Mouse (Mus musculus) myocyte (in vitro differentiated cells): Measurements from ENCODE around the gene Pcdh9. TPM values are rescaled to one million over a fixed set of nuclear protein-coding genes. Genes with fewer than 3 reads are reported as not detected.

Experiments
- H3K27me3 ChIP-seq: one replicate; pipeline ENCODE4 v1.6.1; 2011; ENCODE audit not compliant: control insufficient read depth, insufficient read depth, insufficient read length
- H3K36me3 ChIP-seq: one replicate; pipeline ENCODE4 v1.6.1; 2011; ENCODE audit not compliant: control insufficient read depth, insufficient read depth
- H3K4me2 ChIP-seq: one replicate; pipeline ENCODE4 v1.6.1; 2011; ENCODE audit warnings: low read depth, control low read depth
- H3K4me3 ChIP-seq: one replicate; pipeline ENCODE4 v1.5.1; 2011; ENCODE audit warnings: mild to moderate bottlenecking, control low read depth, moderate library complexity
- H3K79me2 ChIP-seq: one replicate; pipeline ENCODE4 v1.6.1; 2011; ENCODE audit not compliant: control insufficient read depth, insufficient read depth
- H3ac ChIP-seq: one replicate; pipeline ENCODE4 v1.6.1; 2011; ENCODE audit not compliant: control insufficient read depth, insufficient read length
- CEBPB ChIP-seq: IDR thresholded peaks from 2 replicates; pipeline ENCODE4 v1.6.1; 2011; ENCODE audit warnings: mild to moderate bottlenecking, moderate library complexity; ENCODE audit not compliant: poor library complexity, insufficient read depth, severe bottlenecking
- E2F4 ChIP-seq: IDR thresholded peaks from one replicate; pipeline ENCODE4 v1.6.1; 2011; ENCODE audit warnings: mild to moderate bottlenecking, control low read depth, moderate library complexity; ENCODE audit not compliant: insufficient read depth
- MAX ChIP-seq: IDR thresholded peaks from one replicate; pipeline ENCODE4 v1.6.1; 2011; ENCODE audit warnings: low read depth, mild to moderate bottlenecking, control low read depth
- MYOD1 ChIP-seq, 3 experiments: IDR thresholded peaks; one replicate each; pipeline ENCODE4 v1.6.1; 2011; ENCODE audit warnings: control low read depth in 2 of 3, low read depth in 2 of 3, mild to moderate bottlenecking in 2 of 3, moderate library complexity in 1 of 3; ENCODE audit not compliant: insufficient read length in 2 of 3, control insufficient read depth in 1 of 3
- MYOG ChIP-seq, 3 experiments: IDR thresholded peaks; one replicate each; pipeline ENCODE4 v1.6.1; 2011; ENCODE audit warnings: control low read depth in 2 of 3, low read depth in 2 of 3, mild to moderate bottlenecking in 2 of 3; ENCODE audit not compliant: insufficient read length in 2 of 3, control insufficient read depth in 1 of 3, insufficient read depth in 1 of 3
- POLR2A ChIP-seq: IDR thresholded peaks from one replicate; pipeline ENCODE4 v1.6.1; 2011; ENCODE audit warnings: low read depth, mild to moderate bottlenecking, control low read depth, moderate library complexity; ENCODE audit not compliant: insufficient read length
- POLR2AphosphoS2 ChIP-seq: IDR thresholded peaks from one replicate; pipeline ENCODE4 v1.6.1; 2011; ENCODE audit warnings: low read depth, control low read depth; ENCODE audit not compliant: insufficient read length
- REST ChIP-seq: IDR thresholded peaks from one replicate; pipeline ENCODE4 v1.6.1; 2011; ENCODE audit warnings: mild to moderate bottlenecking, control low read depth, moderate library complexity; ENCODE audit not compliant: insufficient read depth, insufficient read length
- SRF ChIP-seq: IDR thresholded peaks from one replicate; pipeline ENCODE4 v1.6.1; 2011; ENCODE audit warnings: low read depth; ENCODE audit not compliant: control insufficient read depth, insufficient read length
- TCF12 ChIP-seq: IDR thresholded peaks from one replicate; pipeline ENCODE4 v1.6.1; 2011; ENCODE audit warnings: mild to moderate bottlenecking, control low read depth; ENCODE audit not compliant: poor library complexity, insufficient read depth, severe bottlenecking
- TCF3 ChIP-seq: IDR thresholded peaks from one replicate; pipeline ENCODE4 v1.6.1; 2011; ENCODE audit warnings: low read depth, control low read depth; ENCODE audit not compliant: insufficient read length
- USF1 ChIP-seq: IDR thresholded peaks from one replicate; pipeline ENCODE4 v1.6.1; 2011; ENCODE audit warnings: low read depth, mild to moderate bottlenecking, control low read depth, moderate library complexity
- polyA plus RNA-seq: library from polyadenylated mRNA; unstranded; fragments of >200 nt; fragmentation: generic; extraction: Trizol; gene quantifications from one replicate; pipeline ENCODE4 v1.2.1, GENCODE M21; 2012; ENCODE audit warnings: missing spikeins

The Pcdh9 gene
- polyA plus RNA-seq, 1 experiment, result 0.02 TPM

DNA sequence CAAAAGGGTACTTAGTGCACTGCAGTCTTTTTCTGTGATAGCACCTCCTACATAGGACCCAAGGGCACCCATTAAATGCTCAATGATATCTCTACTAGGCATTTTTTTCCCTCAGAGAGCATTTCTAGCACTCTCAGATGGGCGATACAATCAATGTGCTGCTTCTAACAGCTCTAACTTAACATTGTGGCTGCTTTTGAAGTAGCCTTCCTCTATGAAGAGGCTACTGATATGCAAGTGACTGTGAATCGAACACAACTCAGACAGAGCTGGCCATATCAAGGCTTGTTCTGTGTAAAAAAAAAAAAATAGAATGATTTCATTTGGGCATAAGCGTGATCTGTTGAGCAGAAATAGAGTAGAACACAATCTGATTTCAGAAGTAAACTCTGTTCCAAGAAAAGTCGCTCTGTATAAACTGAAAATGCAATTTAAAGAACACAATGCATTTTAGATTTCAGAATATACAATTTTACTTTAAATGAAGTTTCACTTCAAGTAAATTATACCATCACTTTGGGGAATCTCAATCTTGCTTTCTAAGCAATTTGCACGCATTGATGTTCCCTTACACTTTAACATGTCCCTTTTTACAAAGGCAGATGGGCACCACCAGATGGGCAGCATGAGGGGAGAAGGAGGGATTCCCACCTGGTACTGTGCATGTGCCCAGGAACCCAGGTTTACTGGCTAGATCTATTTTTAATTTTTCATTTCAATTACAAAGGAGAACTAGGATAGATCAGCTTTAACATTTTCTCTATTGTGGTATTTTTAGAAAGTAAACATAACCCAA, 215.0 kb downstream of the Pcdh9 start:
- Histone ChIP-seq H3K79me2 (no peaks in the 10 kb centered on the region), H3ac (no peak overlapping the region), H3K4me2 (no peak overlapping the region), H3K27me3 (no peaks in the 10 kb centered on the region), H3K4me3 (no peak overlapping the region), H3K36me3 (no peaks in the 10 kb centered on the region)
- no peak for TF ChIP-seq USF1

DNA sequence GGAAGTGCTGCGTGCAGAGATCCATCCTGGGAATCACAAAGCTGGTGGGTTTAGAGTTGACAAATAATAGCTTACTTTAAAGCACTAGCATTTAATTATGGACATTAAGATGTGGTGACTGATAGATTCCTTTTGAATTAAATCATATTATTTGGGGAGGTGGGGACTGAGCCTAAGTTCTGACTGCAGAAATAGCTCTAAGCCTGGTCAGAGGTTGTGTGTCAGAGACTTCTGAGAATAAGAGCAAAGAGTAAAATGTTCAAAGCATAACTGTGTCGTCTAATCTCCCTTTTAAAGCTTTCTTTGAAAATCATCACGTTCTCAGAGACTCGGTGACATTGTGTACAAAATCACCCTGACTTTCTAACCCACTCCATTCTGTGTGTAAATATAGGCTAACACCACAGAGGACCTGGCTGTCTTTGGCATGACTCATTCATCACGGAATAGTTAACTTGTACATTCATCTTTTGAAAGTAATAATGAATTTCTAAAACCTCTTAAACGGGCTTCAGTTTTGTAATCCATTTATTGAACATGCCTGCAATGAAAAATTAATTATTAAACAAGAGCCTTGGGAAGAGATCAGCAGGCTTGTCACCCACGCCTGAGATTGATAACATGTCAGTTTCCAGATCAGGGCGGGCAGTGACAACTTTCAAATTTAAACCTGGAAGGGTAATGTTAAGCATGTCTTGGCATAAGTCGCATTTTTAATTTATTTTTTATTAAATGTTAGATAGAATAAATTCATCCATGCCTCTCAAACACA, 236.3 kb downstream of the Pcdh9 start:
- Histone ChIP-seq H3ac (no peak overlapping the region), H3K79me2 (no peaks in the 10 kb centered on the region), H3K4me3 (no peak overlapping the region), H3K4me2 (no peak overlapping the region), H3K27me3 (no peaks in the 10 kb centered on the region), H3K36me3 (no peaks in the 10 kb centered on the region)
- TF ChIP-seq TCF3 (no peak), POLR2A (no peak)

DNA sequence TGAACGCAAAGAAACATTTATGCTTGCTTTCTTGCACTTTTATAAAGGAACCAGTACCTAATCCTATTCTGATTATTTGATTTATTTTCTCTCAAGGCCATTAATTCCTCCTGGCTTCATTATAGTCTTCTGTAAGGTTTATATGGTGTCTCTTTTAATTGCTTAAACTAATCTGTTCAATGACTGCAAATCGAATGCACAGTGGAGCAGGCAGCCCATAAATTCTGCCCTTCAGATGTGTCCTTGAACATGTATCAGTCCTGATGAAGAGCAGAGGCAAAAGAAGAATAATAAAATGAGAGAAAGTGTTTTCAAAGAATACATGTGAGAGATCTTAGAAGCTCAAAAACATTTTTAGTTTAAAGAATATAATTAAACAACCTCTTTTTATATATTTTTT, 263.2 kb downstream of the Pcdh9 start:
- no peak overlapping the region for H3K4me3 ChIP-seq
- H3K27me3 ChIP-seq, result no peaks in the 10 kb centered on the region
- H3K4me2 ChIP-seq, result no peak overlapping the region
- TF ChIP-seq POLR2AphosphoS2, result no peak
- no peak for TF ChIP-seq TCF12
- no peak for TF ChIP-seq REST
- no peak for TF ChIP-seq POLR2A
- no peak for TF ChIP-seq MAX
- no peak for TF ChIP-seq SRF
- H3ac ChIP-seq, result no peak overlapping the region
- H3K36me3 ChIP-seq, result no peaks in the 10 kb centered on the region
- H3K79me2 ChIP-seq, result no peaks in the 10 kb centered on the region

DNA sequence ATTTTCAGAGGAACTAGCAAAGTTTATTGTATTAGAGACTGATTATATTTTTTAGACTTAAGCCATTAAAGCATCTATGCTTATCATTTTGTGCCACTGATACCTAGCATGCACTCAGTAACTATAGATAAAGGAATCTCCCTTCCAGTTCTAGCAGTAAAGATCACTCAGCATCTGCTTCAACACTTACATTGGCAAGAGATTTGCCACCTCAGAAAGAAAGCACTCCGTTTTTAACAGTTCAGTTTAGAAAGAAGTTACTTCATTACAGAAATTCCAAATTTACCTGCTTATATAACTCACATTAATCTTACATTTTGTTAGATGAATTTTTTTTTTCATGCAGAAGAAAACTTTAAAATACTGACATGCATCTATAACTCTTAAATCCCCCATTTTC, 266.3 kb downstream of the Pcdh9 start:
- no peak overlapping the region for H3K4me3 ChIP-seq
- H3K4me2 ChIP-seq, result no peak overlapping the region
- H3K27me3 ChIP-seq, result no peaks in the 10 kb centered on the region
- TF ChIP-seq USF1, result no peak
- H3K36me3 ChIP-seq, result no peaks in the 10 kb centered on the region
- H3K79me2 ChIP-seq, result no peaks in the 10 kb centered on the region
- no peak overlapping the region for H3ac ChIP-seq

DNA sequence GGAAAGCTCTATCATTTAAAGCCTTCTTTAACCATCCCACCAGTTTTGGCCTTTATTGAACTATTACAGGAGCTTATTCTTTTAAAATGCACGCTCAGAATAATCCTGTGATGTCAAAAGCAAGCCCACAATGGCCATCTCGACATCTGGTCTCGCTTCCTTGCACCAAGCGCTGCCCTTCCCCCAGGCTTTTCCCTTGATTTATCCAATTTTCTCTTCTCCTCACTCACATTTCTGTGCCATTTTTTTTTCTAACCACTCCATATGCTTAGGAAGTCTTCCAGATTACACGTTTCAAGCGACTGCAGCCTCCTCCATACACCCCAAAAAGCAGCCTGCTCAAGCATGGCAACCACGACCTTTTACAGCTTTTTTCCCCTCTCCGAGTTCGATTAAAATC, 269.3 kb downstream of the Pcdh9 start:
- Histone ChIP-seq H3K36me3 (no peaks in the 10 kb centered on the region), H3K27me3 (no peaks in the 10 kb centered on the region), H3ac (no peak overlapping the region), H3K4me3 (no peak overlapping the region), H3K79me2 (no peaks in the 10 kb centered on the region), H3K4me2 (no peak overlapping the region)
- TF ChIP-seq MAX (no peak), MYOG (IDR thresholded peaks at IDR 0.05; ENCODE audit: control insufficient read depth in 1 of 3, insufficient read depth in 1 of 3, insufficient read length in 2 of 3, low read depth in 2 of 3) (no peak), USF1 (no peak), CEBPB (no peak), TCF3 (no peak), TCF12 (no peak), REST (no peak), MYOD1 (IDR thresholded peaks at IDR 0.05; ENCODE audit: control insufficient read depth in 1 of 3, insufficient read length in 2 of 3, low read depth in 2 of 3) (no peak), POLR2A (no peak), E2F4 (no peak), POLR2AphosphoS2 (no peak), SRF (no peak)
